Mouse (Mus musculus) lung, embryonic 15.5 days (tissue): ENCODE measurements at regions not wholly inside any gene's neighbourhood (a gene's known extent, or its start where the extent isn't known, plus 50 kb on each side); places are given as distances from the start of the nearest gene placed in this dataset.

Experiments
- ATAC-seq: fragments of 200-750 bp; cut with Nextera tagmentation; 2 replicates; pipeline ENCODE4 v1.8.0; 2017; ENCODE audit warnings: moderate number of reproducible peaks, borderline replicate concordance; ENCODE audit not compliant: low FRiP score, low TSS enrichment; ENCODE audit errors: extremely low read depth
- H3K27ac ChIP-seq: fragments of 300-500 bp; sonication (generic); 2 replicates; pipeline ENCODE4 v1.5.1; 2015; ENCODE audit warnings: moderate library complexity, mild to moderate bottlenecking, inconsistent platforms
- H3K27me3 ChIP-seq: fragments of 300-500 bp; sonication (generic); 2 replicates; pipeline ENCODE4 v1.6.1; 2015; ENCODE audit warnings: inconsistent platforms
- H3K36me3 ChIP-seq: fragments of 300-500 bp; sonication (generic); 2 replicates; pipeline ENCODE4 v1.6.1; 2015; ENCODE audit warnings: inconsistent platforms
- H3K4me1 ChIP-seq: fragments of 300-500 bp; sonication (generic); 2 replicates; pipeline ENCODE4 v1.6.1; 2015; ENCODE audit warnings: inconsistent platforms
- H3K4me2 ChIP-seq: fragments of 300-500 bp; sonication (generic); 2 replicates; pipeline ENCODE4 v1.6.1; 2015; ENCODE audit warnings: inconsistent platforms, mild to moderate bottlenecking, moderate library complexity
- H3K4me3 ChIP-seq: fragments of 300-500 bp; sonication (generic); 2 replicates; pipeline ENCODE4 v1.5.1; 2015; ENCODE audit warnings: mild to moderate bottlenecking, inconsistent platforms
- H3K9ac ChIP-seq: fragments of 300-500 bp; sonication (generic); 2 replicates; pipeline ENCODE4 v1.6.1; 2015; ENCODE audit warnings: inconsistent platforms
- H3K9me3 ChIP-seq: fragments of 300-500 bp; sonication (generic); 2 replicates; pipeline ENCODE4 v1.6.1; 2016; ENCODE audit warnings: inconsistent platforms
- WGBS: fragments of 180-500 bp; shearing (Covaris S2); methylation state at CpG from one replicate; pipeline ENCODE4 v1.1.7; 2015; 5-methylcytosine and 5-hydroxymethylcytosine counted together

- Histone ChIP-seq H3K4me3 (no peak overlapping the region), H3K27ac (no peak overlapping the region), H3K36me3 (no peaks in the 10 kb centered on the region), H3K27me3 (no peaks in the 10 kb centered on the region), H3K4me1 (no peaks in the 10 kb centered on the region), H3K9ac (no peak overlapping the region), H3K4me2 (no peak overlapping the region), H3K9me3 (no peaks in the 10 kb centered on the region)
- 57% methylated on average over 1 of the region's 1 CpGs for WGBS
- ATAC-seq: no peak
Measured at GRCm38 (mm10) chr1:138011581-138011980, 163.9 kb downstream of the Ptprc start.

- no peak overlapping the region for H3K4me2 ChIP-seq
- no peaks in the 10 kb centered on the region for H3K36me3 ChIP-seq
- H3K4me3 ChIP-seq: no peak overlapping the region
- H3K9ac ChIP-seq: no peak overlapping the region
- H3K27me3 ChIP-seq: no peaks in the 10 kb centered on the region
- no peak overlapping the region for H3K27ac ChIP-seq
- ATAC-seq: no peak
- no peaks in the 10 kb centered on the region for H3K4me1 ChIP-seq
- H3K9me3 ChIP-seq: no peaks in the 10 kb centered on the region
- WGBS: 48% methylated on average over 7 of the region's 7 CpGs
Measured at GRCm38 (mm10) chr1:138010910-138011477, 164.5 kb downstream of the Ptprc start.

GRCm38 (mm10) chr1:138006811-138007210 is 168.7 kb downstream of the Ptprc start:
- 16% methylated on average over 1 of the region's 1 CpGs for WGBS
- no peaks in the 10 kb centered on the region for H3K27me3 ChIP-seq
- no peak for ATAC-seq
- H3K27ac ChIP-seq: no peak overlapping the region
- H3K4me1 ChIP-seq: no peaks in the 10 kb centered on the region
- H3K9me3 ChIP-seq: no peaks in the 10 kb centered on the region
- no peaks in the 10 kb centered on the region for H3K36me3 ChIP-seq
- H3K9ac ChIP-seq: no peak overlapping the region
- H3K4me2 ChIP-seq: no peak overlapping the region
- H3K4me3 ChIP-seq: no peak overlapping the region

- 34% methylated on average over 2 of the region's 2 CpGs for WGBS
- no peaks in the 10 kb centered on the region for H3K36me3 ChIP-seq
Measured at GRCm38 (mm10) chr1:138004319-138004718, 171.2 kb downstream of the Ptprc start.

GRCm38 (mm10) chr1:137999268-137999900 is 176.1 kb downstream of the Ptprc start:
- Histone ChIP-seq H3K27ac (no peak overlapping the region), H3K9ac (no peak overlapping the region), H3K4me1 (no peaks in the 10 kb centered on the region), H3K4me2 (no peak overlapping the region), H3K9me3 (no peaks in the 10 kb centered on the region), H3K4me3 (no peak overlapping the region), H3K27me3 (no peaks in the 10 kb centered on the region), H3K36me3 (no peaks in the 10 kb centered on the region)
- 72% methylated on average over 3 of the region's 3 CpGs for WGBS
- no peak for ATAC-seq

More at GRCm38 (mm10) chr1:138004319-138004718, 171.2 kb downstream of the Ptprc start:
- Histone ChIP-seq H3K4me1 (no peaks in the 10 kb centered on the region), H3K27me3 (no peaks in the 10 kb centered on the region), H3K9ac (no peak overlapping the region), H3K4me3 (no peak overlapping the region), H3K27ac (no peak overlapping the region), H3K9me3 (no peaks in the 10 kb centered on the region), H3K4me2 (no peak overlapping the region)
- ATAC-seq: no peak

GRCm38 (mm10) chr1:137996041-137996440 is 179.5 kb downstream of the Ptprc start:
- no peak overlapping the region for H3K4me3 ChIP-seq
- H3K9me3 ChIP-seq: no peaks in the 10 kb centered on the region
- no peaks in the 10 kb centered on the region for H3K4me1 ChIP-seq
- H3K4me2 ChIP-seq: no peak overlapping the region
- WGBS: 87% methylated on average over 2 of the region's 2 CpGs
- H3K27me3 ChIP-seq: no peaks in the 10 kb centered on the region
- no peaks in the 10 kb centered on the region for H3K36me3 ChIP-seq
- no peak for ATAC-seq
- no peak overlapping the region for H3K9ac ChIP-seq
- no peak overlapping the region for H3K27ac ChIP-seq

GRCm38 (mm10) chr1:137991936-137992335 is 183.6 kb downstream of the Ptprc start:
- Histone ChIP-seq H3K27me3 (no peaks in the 10 kb centered on the region), H3K36me3 (no peaks in the 10 kb centered on the region), H3K4me3 (no peak overlapping the region), H3K9me3 (no peaks in the 10 kb centered on the region), H3K27ac (no peak overlapping the region), H3K9ac (no peak overlapping the region), H3K4me2 (no peak overlapping the region), H3K4me1 (no peaks in the 10 kb centered on the region)
- no peak for ATAC-seq
- WGBS: 65% methylated on average over 1 of the region's 1 CpGs

GRCm38 (mm10) chr1:137991412-137991811 is 184.1 kb downstream of the Ptprc start:
- Histone ChIP-seq H3K27ac (no peak overlapping the region), H3K4me1 (no peaks in the 10 kb centered on the region), H3K4me3 (no peak overlapping the region), H3K9me3 (no peaks in the 10 kb centered on the region), H3K27me3 (no peaks in the 10 kb centered on the region), H3K9ac (no peak overlapping the region), H3K4me2 (no peak overlapping the region), H3K36me3 (no peaks in the 10 kb centered on the region)
- 80% methylated on average over 5 of the region's 5 CpGs for WGBS
- no peak for ATAC-seq

- 42% methylated on average over 3 of the region's 3 CpGs for WGBS
- no peaks in the 10 kb centered on the region for H3K9me3 ChIP-seq
- no peak overlapping the region for H3K4me2 ChIP-seq
- no peak overlapping the region for H3K27ac ChIP-seq
- no peaks in the 10 kb centered on the region for H3K4me1 ChIP-seq
- no peak overlapping the region for H3K9ac ChIP-seq
- H3K4me3 ChIP-seq: no peak overlapping the region
- no peaks in the 10 kb centered on the region for H3K36me3 ChIP-seq
- ATAC-seq: no peak
- no peaks in the 10 kb centered on the region for H3K27me3 ChIP-seq
Measured at GRCm38 (mm10) chr1:137973406-137973805, 202.1 kb downstream of the Ptprc start.

- 71% methylated on average over 6 of the region's 6 CpGs for WGBS
Measured at GRCm38 (mm10) chr1:137972620-137973350, 202.7 kb downstream of the Ptprc start.

GRCm38 (mm10) chr1:137966151-137966836 is 209.2 kb downstream of the Ptprc start:
- Histone ChIP-seq H3K4me2 (no peak overlapping the region), H3K4me3 (no peak overlapping the region), H3K36me3 (peaks cover 40% of the 10 kb centered on the region), H3K27me3 (no peaks in the 10 kb centered on the region), H3K4me1 (no peaks in the 10 kb centered on the region), H3K27ac (no peak overlapping the region), H3K9me3 (no peaks in the 10 kb centered on the region), H3K9ac (no peak overlapping the region)
- ATAC-seq: no peak
- 69% methylated on average over 16 of the region's 16 CpGs for WGBS

More at GRCm38 (mm10) chr1:137972620-137973350, 202.7 kb downstream of the Ptprc start:
- Histone ChIP-seq H3K27ac (no peak overlapping the region), H3K4me2 (no peak overlapping the region), H3K4me3 (no peak overlapping the region), H3K36me3 (0 out of 2 replicates have a peak, but pooled peaks cover 2% of the 10 kb centered on the region), H3K9me3 (no peaks in the 10 kb centered on the region), H3K27me3 (no peaks in the 10 kb centered on the region), H3K9ac (no peak overlapping the region), H3K4me1 (no peaks in the 10 kb centered on the region)
- ATAC-seq: no peak

- Histone ChIP-seq H3K36me3 (peaks cover 47% of the 10 kb centered on the region), H3K4me2 (no peak overlapping the region), H3K9ac (no peak overlapping the region), H3K4me1 (no peaks in the 10 kb centered on the region), H3K4me3 (no peak overlapping the region), H3K27me3 (no peaks in the 10 kb centered on the region), H3K27ac (no peak overlapping the region), H3K9me3 (no peaks in the 10 kb centered on the region)
- WGBS: 80% methylated on average over 6 of the region's 6 CpGs
- no peak for ATAC-seq
Measured at GRCm38 (mm10) chr1:137963656-137964055, 211.9 kb downstream of the Ptprc start.
